Mouse (Mus musculus) bone marrow macrophage, adult 2 months (primary cell): ENCODE data around the gene Set.

Source experiments
- CTCF ChIP-seq: IDR thresholded peaks from 2 replicates; pipeline ENCODE4 v1.5.1; 2012; ENCODE audit warnings: low read depth, mild to moderate bottlenecking, low read length, moderate library complexity
- POLR2A ChIP-seq: IDR thresholded peaks from 2 replicates; pipeline ENCODE4 v1.6.1; 2012; ENCODE audit warnings: mild to moderate bottlenecking, low read depth, low read length, borderline replicate concordance

DNA sequence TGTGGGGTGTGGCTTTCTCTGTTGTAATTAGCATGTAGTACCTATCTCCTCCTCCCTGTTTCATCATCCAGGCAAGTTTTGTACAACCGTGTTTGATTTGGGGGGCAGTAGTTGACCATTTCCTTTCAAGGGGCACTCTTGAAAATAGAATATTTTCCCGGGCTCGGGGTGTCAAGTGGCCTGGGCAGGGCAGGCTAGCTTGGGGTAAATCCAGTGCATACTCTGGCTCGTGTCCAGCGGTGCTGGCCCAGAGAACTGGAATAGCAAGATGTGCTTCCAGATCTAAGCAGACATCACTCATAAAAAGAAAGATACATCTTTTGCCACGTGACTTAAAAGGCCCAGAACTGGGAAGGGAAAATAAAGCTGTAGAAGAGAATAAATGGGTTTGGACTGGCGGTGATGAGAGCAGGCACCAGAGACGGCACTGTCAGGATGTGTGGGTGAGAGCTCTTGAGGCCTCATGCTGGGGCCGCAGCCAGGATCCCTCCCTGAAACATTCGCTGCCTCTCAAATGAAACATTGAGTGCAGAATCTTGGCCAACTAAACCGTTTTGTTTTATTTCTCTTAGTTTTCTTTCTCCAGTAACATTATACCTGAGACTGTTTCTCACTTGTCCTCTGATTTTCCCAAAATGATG, 42.7 kb upstream of the Set start:
- TF ChIP-seq POLR2A, result no peak
- no peak for TF ChIP-seq CTCF
